ENCODE assay signal across 24 mouse cellular contexts in the genomic region with DNA sequence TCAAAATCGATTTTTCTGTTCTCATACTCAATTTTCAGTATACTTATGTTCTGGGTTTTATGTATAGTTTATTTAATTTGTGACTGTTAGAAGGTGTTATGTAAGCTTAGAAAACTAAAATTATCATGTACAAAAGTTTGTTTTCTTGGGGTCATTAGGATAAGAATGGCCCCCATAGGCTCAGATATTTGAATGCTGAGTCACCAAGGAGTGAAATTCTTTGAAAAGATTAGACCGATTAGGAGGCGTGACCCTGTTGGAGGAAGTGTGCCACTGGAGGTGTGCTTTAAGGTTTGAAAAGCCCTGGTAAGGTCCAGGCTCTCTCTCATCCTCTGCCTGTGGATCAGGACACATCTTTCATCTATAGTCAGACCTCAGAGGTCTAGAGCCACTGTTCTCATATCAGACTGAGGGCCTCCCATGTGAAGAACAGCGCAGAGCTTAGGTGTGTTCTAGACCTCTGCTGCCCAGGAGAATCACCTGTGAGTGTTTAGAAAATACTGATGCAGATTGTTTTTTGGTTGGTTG. TPM values are rescaled to one million over a fixed set of nuclear protein-coding genes. Genes with fewer than 3 reads are reported as not detected.
"Had no signal": no experiment of that assay in that cellular context is flagged by ENCODE, and none has a peak within 500 bp of the region (broad histone marks: within the 10 kb centered on the region; RNA-seq: fewer than 3 reads in every experiment).

No protein-coding gene starts in this region.

- H3K4me3 ChIP-seq: kidney, embryonic 15.5 days; limb, embryonic 12.5 days; limb, embryonic 15.5 days; liver, embryonic 12.5 days; midbrain, embryonic 12.5 days; myocyte; neural tube, embryonic 13.5 days had no signal

- H3K27me3 ChIP-seq: kidney, embryonic 15.5 days; limb, embryonic 12.5 days; limb, embryonic 15.5 days; liver, embryonic 12.5 days; midbrain, embryonic 12.5 days; neural tube, embryonic 13.5 days had no signal

- H3K4me2 ChIP-seq: kidney, embryonic 15.5 days; limb, embryonic 12.5 days; limb, embryonic 15.5 days; liver, embryonic 12.5 days; midbrain, embryonic 12.5 days; neural tube, embryonic 13.5 days had no signal

- H3K9me3 ChIP-seq: kidney, embryonic 15.5 days; limb, embryonic 12.5 days; limb, embryonic 15.5 days; liver, embryonic 12.5 days; midbrain, embryonic 12.5 days; neural tube, embryonic 13.5 days had no signal

- DNase-seq: kidney, adult 8-10 months; kidney, postnatal 10 days; kidney, postnatal 36 days; left cerebral cortex, postnatal 4 days; lung, adult 2 months; lung, postnatal 14 days; lung, postnatal 4 days; retina, postnatal 1 day; right cerebral cortex, postnatal 25 days; spleen, adult 18-20 months; thymus, postnatal 36 days had no signal

- ATAC-seq: liver, embryonic 12.5 days; midbrain, embryonic 16.5 days had no signal

- H3K27ac ChIP-seq: kidney, embryonic 15.5 days; limb, embryonic 12.5 days; limb, embryonic 15.5 days; liver, embryonic 12.5 days; midbrain, embryonic 12.5 days; neural tube, embryonic 13.5 days had no signal

- H3K9ac ChIP-seq: kidney, embryonic 15.5 days; limb, embryonic 12.5 days; limb, embryonic 15.5 days; liver, embryonic 12.5 days; midbrain, embryonic 12.5 days; neural tube, embryonic 13.5 days had no signal

- H3K36me3 ChIP-seq: kidney, embryonic 15.5 days; limb, embryonic 12.5 days; limb, embryonic 15.5 days; midbrain, embryonic 12.5 days; neural tube, embryonic 13.5 days had no signal

RNA-seq across cellular contexts. Expression of gene Gm20403, which starts 2.1 kb away (rescaled TPM):
- polyA plus RNA-seq: kidney, embryonic 15.5 days; limb, embryonic 12.5 days; limb, embryonic 15.5 days; liver, embryonic 12.5 days; liver, embryonic 16.5 days; lung, adult 2 months; lung, embryonic 16.5 days; midbrain, embryonic 12.5 days; midbrain, embryonic 16.5 days; neural tube, embryonic 13.5 days; stomach, embryonic 16.5 days; thymus, postnatal 0 days; urinary bladder, adult 2 months had no signal
